Mouse (Mus musculus) left cerebral cortex, adult 2 months (tissue): Measurements from ENCODE around the gene Tnrc6a. TPM values are rescaled to one million over a fixed set of nuclear protein-coding genes. Genes with fewer than 3 reads are reported as not detected.

Experiments used
- DNase-seq, 2 experiments: peaks; one replicate each; pipeline ENCODE4 v3.0.0; 2021 to 2022; ENCODE audit warnings: low spot score in 2 of 2, mixed read lengths in 1 of 2; ENCODE audit errors: extremely low spot score in 1 of 2
- H3K27ac ChIP-seq: fragments of 200-600 bp; 2 replicates; pipeline ENCODE4 v1.8.1; 2022
- H3K4me3 ChIP-seq: fragments of 200-600 bp; 2 replicates; pipeline ENCODE4 v1.8.1; 2022
- CTCF ChIP-seq: fragments of 200-600 bp; IDR thresholded peaks from 2 replicates; pipeline ENCODE4 v1.8.1; 2022; ENCODE audit warnings: antibody characterized with exemption, mild to moderate bottlenecking, moderate library complexity
- intact Hi-C: fragments of 180-260 bp; cut with DNase I; formaldehyde crosslinking; loops from one replicate; pipeline ENCODE4 v1.15.1; 2025
- total RNA-seq, 2 experiments: library from RNA; stranded (reverse); gene quantifications; 2 replicates each; pipeline ENCODE4 v1.2.3; 2021

The Tnrc6a gene
- total RNA-seq, 2 experiments from 2014 or later, result 59.6 to 62.4 TPM

- no peak for TF ChIP-seq CTCF
- DNase-seq, result no peak
- Histone ChIP-seq H3K4me3 (no peak overlapping the region), H3K27ac (no peak overlapping the region)
- intact Hi-C loops, result no loop called here
Measured at GRCm38 (mm10) chr7:123169618-123170017, 45.9 kb downstream of the Tnrc6a start.

GRCm38 (mm10) chr7:123172101-123172500 lies 48.4 kb downstream of the Tnrc6a start:
- no peak overlapping the region for H3K27ac ChIP-seq
- H3K4me3 ChIP-seq, result no peak overlapping the region
- intact Hi-C loops, result no loop called here
- no peak for TF ChIP-seq CTCF
- DNase-seq, result no peak

DNA sequence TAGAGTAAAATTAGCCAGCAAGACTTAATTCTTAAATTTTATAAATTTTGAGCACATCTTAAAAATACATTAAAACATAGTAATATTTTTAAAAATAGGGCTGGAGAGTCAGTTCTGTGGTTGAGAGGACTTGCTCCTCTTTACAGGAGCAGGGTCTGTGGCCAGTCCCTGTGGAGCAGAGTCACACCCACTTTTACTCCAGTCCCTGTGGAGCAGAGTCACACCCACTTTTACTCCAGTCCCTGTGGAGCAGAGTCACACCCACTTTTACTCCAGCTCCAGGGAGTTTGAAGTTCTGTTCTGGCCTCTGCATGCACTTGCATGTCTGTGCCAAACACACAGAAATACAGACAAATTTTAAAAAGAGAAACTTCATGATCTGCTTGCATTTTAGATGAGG lies 53.5 kb downstream of the Tnrc6a start:
- intact Hi-C loops, result no loop called here
- Histone ChIP-seq H3K27ac (no peak overlapping the region), H3K4me3 (no peak overlapping the region)
- no peak for DNase-seq
- no peak for TF ChIP-seq CTCF

DNA sequence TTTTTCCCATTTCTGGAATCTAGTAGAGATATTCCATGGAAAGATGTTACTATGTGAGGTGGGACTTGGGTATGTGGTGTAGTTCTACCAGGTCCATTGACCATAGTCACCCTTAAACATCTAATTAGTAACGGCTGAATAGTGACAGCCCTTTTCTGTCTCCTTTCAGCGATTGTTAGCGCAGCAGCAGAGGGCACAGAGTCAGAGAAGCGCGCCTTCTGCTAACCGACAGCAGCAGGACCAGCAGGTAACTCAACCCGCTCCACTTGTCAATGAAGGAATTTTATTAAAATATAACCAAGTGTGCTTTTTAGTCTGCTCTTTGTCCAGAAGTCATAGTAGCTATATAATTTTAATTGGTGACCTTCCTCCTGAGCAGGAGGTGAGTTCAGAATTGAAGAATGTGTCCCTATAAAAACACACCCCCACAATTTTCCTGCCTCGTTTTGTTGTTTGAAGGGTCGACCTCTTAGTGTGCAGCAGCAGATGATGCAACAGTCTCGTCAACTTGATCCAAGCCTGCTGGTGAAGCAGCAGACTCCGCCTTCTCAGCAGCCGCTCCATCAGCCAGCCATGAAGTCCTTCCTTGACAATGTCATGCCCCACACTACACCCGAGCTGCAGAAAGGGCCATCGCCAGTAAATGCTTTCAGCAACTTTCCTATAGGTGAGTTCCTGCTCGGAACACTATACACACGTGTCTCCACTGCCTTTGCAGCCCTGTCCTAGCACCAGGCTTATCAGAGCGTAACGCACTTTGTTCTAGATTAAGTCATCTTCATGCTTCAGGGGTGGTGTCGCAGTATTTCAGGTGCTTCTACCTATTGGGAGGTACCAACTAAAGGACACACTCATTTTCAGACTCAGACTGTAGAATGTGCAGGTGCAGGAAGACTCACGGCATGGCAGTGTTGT lies 58.4 kb downstream of the Tnrc6a start:
- intact Hi-C loops, result loop anchor here (5.0 kb wide), 1 partner anchor 185 kb away; no protein-coding TSS in a partner anchor
- no peak overlapping the region for H3K27ac ChIP-seq
- TF ChIP-seq CTCF, result no peak
- no peak for DNase-seq
- no peak overlapping the region for H3K4me3 ChIP-seq

- TF ChIP-seq CTCF, result no peak
- no peak for DNase-seq
- no peak overlapping the region for H3K27ac ChIP-seq
- H3K4me3 ChIP-seq, result no peak overlapping the region
- intact Hi-C loops, result loop anchor here (5.0 kb wide), 1 partner anchor 188 kb away; no protein-coding TSS in a partner anchor
Measured at GRCm38 (mm10) chr7:123184891-123185290, 61.2 kb downstream of the Tnrc6a start.

DNA sequence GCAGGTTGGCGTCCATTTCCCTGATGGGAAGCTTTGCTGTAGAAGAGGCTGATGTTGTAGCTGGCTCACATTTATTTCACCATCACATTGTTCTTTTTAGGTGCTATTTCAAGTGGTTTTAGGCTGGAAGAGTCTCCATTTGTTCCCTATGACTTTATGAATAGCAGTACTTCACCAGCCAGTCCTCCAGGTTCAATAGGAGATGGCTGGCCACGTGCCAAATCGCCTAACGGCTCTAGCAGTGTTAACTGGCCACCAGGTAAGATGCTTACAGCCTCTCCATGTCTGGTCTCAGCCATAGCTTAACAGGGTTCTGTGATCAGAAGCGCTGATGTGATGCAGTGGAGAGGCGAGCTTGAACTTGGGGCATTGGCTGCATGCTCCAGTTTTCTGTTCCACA lies 62.8 kb downstream of the Tnrc6a start:
- TF ChIP-seq CTCF, result no peak
- no peak overlapping the region for H3K27ac ChIP-seq
- H3K4me3 ChIP-seq, result no peak overlapping the region
- intact Hi-C loops, result no loop called here
- DNase-seq, result no peak

GRCm38 (mm10) chr7:123187246-123187645 lies 63.6 kb downstream of the Tnrc6a start:
- DNase-seq, result no peak
- no peak for TF ChIP-seq CTCF
- Histone ChIP-seq H3K4me3 (no peak overlapping the region), H3K27ac (no peak overlapping the region)
- intact Hi-C loops, result no loop called here

- Histone ChIP-seq H3K27ac (no peak overlapping the region), H3K4me3 (no peak overlapping the region)
- intact Hi-C loops, result no loop called here
- no peak for TF ChIP-seq CTCF
- DNase-seq, result no peak
Measured at GRCm38 (mm10) chr7:123188462-123188861, 64.8 kb downstream of the Tnrc6a start.

DNA sequence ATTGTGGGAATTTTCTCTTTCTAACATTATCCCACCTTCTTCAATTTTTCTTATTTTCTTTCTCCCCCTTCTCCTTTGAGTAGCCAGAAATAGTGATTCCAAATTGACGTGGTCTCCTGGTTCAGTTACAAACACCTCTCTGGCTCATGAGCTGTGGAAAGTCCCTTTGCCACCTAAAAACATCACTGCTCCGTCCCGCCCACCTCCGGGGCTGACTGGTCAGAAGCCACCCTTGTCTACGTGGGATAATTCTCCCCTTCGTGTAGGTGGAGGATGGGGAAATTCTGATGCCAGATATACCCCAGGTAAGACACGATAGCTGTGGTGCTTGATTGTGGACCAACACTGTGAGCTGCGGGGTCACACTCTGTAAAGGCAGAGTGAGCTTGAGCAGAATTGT lies 66.1 kb downstream of the Tnrc6a start:
- no peak for DNase-seq
- H3K27ac ChIP-seq, result no peak overlapping the region
- H3K4me3 ChIP-seq, result no peak overlapping the region
- TF ChIP-seq CTCF, result no peak
- intact Hi-C loops, result loop anchor here (5.0 kb wide), 1 partner anchor 172 kb away; no protein-coding TSS in a partner anchor

DNA sequence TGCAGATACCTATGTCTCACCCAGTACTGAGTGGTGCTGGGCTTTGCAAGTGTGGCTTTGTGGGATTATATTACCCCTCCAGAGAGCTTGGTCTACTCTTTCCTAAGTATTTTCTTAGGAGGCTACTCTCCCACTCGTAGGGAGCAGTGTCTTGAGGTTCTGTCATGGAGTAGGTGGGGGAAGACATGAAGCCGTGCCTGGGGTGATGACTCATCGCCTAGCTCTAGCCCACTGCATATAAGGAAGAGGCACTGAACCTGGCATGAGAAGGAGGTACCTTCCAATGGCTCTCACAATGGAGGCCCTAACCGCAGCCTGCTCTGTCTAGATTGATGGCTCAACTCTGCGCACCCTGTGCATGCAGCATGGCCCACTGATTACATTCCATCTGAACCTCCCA lies 68.0 kb downstream of the Tnrc6a start:
- DNase-seq, result no peak
- no peak overlapping the region for H3K4me3 ChIP-seq
- intact Hi-C loops, result loop anchor here (5.0 kb wide), 1 partner anchor 174 kb away; no protein-coding TSS in a partner anchor
- H3K27ac ChIP-seq, result no peak overlapping the region
- TF ChIP-seq CTCF, result no peak

DNA sequence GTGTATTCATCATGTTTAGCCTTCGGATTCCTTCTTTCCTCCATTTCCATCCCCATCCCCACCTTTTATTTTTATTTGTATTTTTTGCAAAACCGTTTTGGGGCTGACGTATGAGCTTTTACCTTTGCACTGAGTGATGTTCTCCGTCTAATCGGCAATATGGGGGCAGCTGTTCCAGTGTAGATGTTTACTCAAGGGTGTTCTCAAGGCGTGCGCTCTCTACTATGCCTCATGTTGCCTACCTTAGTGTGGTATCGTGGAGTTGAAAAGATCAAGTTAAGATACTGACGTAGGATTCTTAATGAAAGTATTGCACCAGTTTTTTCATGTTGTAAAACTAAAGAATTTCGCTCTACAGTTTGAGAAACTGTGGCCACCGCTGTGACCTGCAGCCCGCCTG lies 69.5 kb downstream of the Tnrc6a start:
- intact Hi-C loops, result loop anchor here (5.0 kb wide), 1 partner anchor 176 kb away; no protein-coding TSS in a partner anchor
- no peak for DNase-seq
- Histone ChIP-seq H3K4me3 (no peak overlapping the region), H3K27ac (no peak overlapping the region)
- TF ChIP-seq CTCF, result no peak

GRCm38 (mm10) chr7:123194696-123195095 lies 71.0 kb downstream of the Tnrc6a start:
- no peak for DNase-seq
- intact Hi-C loops, result loop anchor here (5.0 kb wide), 1 partner anchor 177 kb away; no protein-coding TSS in a partner anchor
- no peak overlapping the region for H3K27ac ChIP-seq
- no peak for TF ChIP-seq CTCF
- no peak overlapping the region for H3K4me3 ChIP-seq
